In the genomic region with DNA sequence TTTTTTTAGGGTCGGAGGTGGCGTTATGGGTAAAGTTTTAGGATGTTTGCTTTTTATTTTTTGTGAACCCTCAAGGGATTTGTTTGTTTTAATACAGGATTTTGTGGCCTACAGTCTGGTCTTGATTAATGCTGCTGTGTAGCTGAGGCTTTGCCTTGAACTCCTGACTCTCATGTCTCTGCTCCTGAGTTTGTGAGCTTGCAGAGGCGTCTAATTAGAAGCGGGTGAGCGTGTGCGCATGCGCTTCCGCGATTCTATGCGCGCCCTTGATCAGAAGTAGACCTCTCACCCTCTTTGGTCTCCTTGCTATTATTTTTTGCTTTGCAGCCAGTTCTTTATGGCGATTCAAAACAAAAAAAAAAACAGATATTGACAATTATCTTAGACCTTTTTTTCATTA, we compare ENCODE assay signal across 8 mouse cellular contexts. TPM values are rescaled to one million over a fixed set of nuclear protein-coding genes. Genes with fewer than 3 reads are reported as not detected.
DNase-seq lines count a peak whose midpoint lies in the region; ATAC-seq lines count a peak whose summit lies in the region.

No protein-coding gene starts in this region.

- no peak for DNase-seq in lung, postnatal 4 days
- DNase-seq in embryonic facial prominence, embryonic 10.5 days (ENCODE audit: low spot score) = peak; percentile 38
- DNase-seq in hindlimb bud, embryonic 11.5 days (ENCODE audit: extremely low spot score, low read depth, low spot score) = peak; percentile 5
- no peak for DNase-seq in kidney, adult 18-20 months
- DNase-seq in frontal cortex, postnatal 14 days (ENCODE audit: low spot score in 2 of 2) = no peak

- no peaks in the 10 kb centered on the region for H3K27me3 ChIP-seq in lung, embryonic 15.5 days
- H3K27me3 ChIP-seq in embryonic facial prominence, embryonic 10.5 days (replicated peaks; ENCODE audit: low read depth, poor library complexity, severe bottlenecking) = no peaks in the 10 kb centered on the region
- H3K27me3 ChIP-seq in neural tube, embryonic 12.5 days (replicated peaks) = no peaks in the 10 kb centered on the region

- peak overlapping the region; percentile 72 for H3K4me2 ChIP-seq in lung, embryonic 15.5 days
- peak overlapping the region; percentile 59 for H3K4me2 ChIP-seq in neural tube, embryonic 12.5 days (replicated peaks)

- 76% methylated on average over 12 of the region's 12 CpGs for WGBS in lung, embryonic 15.5 days
- WGBS in embryonic facial prominence, embryonic 10.5 days = 70% methylated on average over 12 of the region's 12 CpGs
- 85% methylated on average over 12 of the region's 12 CpGs for WGBS in neural tube, embryonic 12.5 days

- H3K27ac ChIP-seq in lung, embryonic 15.5 days = peak overlapping the region; percentile 79
- H3K27ac ChIP-seq in embryonic facial prominence, embryonic 10.5 days (replicated peaks) = peak overlapping the region; percentile 95
- H3K27ac ChIP-seq in neural tube, embryonic 12.5 days = no peak overlapping the region

- peak overlapping the region; percentile 75 for H3K4me3 ChIP-seq in lung, embryonic 15.5 days
- peak overlapping the region; percentile 76 for H3K4me3 ChIP-seq in embryonic facial prominence, embryonic 10.5 days
- H3K4me3 ChIP-seq in neural tube, embryonic 12.5 days = peak overlapping the region; percentile 82; the same call in 1 of the 2 replicates

- H3K4me1 ChIP-seq in lung, embryonic 15.5 days = peaks cover 9% of the 10 kb centered on the region; the same call in 1 of the 2 replicates
- peaks cover 41% of the 10 kb centered on the region for H3K4me1 ChIP-seq in embryonic facial prominence, embryonic 10.5 days
- H3K4me1 ChIP-seq in neural tube, embryonic 12.5 days = peaks cover 17% of the 10 kb centered on the region

- no peak for ATAC-seq in lung, embryonic 15.5 days (ENCODE audit: borderline replicate concordance, extremely low read depth, low FRiP score, low TSS enrichment)
- no peak for ATAC-seq in neural tube, embryonic 12.5 days (ENCODE audit: low FRiP score, low read depth)
- no peak for ATAC-seq in cerebellum, adult (ENCODE audit: insufficient number of reproducible peaks, low FRiP score, low TSS enrichment)

- H3K36me3 ChIP-seq in lung, embryonic 15.5 days = no peaks in the 10 kb centered on the region
- H3K36me3 ChIP-seq in embryonic facial prominence, embryonic 10.5 days (replicated peaks) = peaks cover 8% of the 10 kb centered on the region; the same call in 1 of the 2 replicates
- H3K36me3 ChIP-seq in neural tube, embryonic 12.5 days = no peaks in the 10 kb centered on the region

- peak overlapping the region; percentile 76; the same call in 1 of the 2 replicates for H3K9ac ChIP-seq in lung, embryonic 15.5 days
- no peak overlapping the region for H3K9ac ChIP-seq in neural tube, embryonic 12.5 days

- H3K9me3 ChIP-seq in lung, embryonic 15.5 days = no peaks in the 10 kb centered on the region
- no peaks in the 10 kb centered on the region for H3K9me3 ChIP-seq in embryonic facial prominence, embryonic 10.5 days
- no peaks in the 10 kb centered on the region for H3K9me3 ChIP-seq in neural tube, embryonic 12.5 days

RNA-seq across cellular contexts. Expression of gene Pkig, which starts 1.2 kb away (rescaled TPM):
- polyA plus RNA-seq in lung, embryonic 15.5 days (2015; fragmentation: Nextera tagmentation; extraction: Ambion mirVana) = 134 TPM in 2 replicates
- polyA plus RNA-seq in embryonic facial prominence, embryonic 10.5 days (2016; fragmentation: Nextera tagmentation; extraction: Ambion mirVana) = 189 and 194 TPM in 2 replicates
- polyA plus RNA-seq in neural tube, embryonic 12.5 days (2016; fragmentation: Nextera tagmentation; extraction: Ambion mirVana) = 123 and 124 TPM in 2 replicates

RNA-seq across cellular contexts. Expression of gene Serinc3, which starts 14.5 kb away (rescaled TPM):
- 55.8 and 59.1 TPM in 2 replicates for polyA plus RNA-seq in lung, embryonic 15.5 days (2015; fragmentation: Nextera tagmentation; extraction: Ambion mirVana)
- polyA plus RNA-seq in embryonic facial prominence, embryonic 10.5 days (2016; fragmentation: Nextera tagmentation; extraction: Ambion mirVana) = 21.9 and 22.1 TPM in 2 replicates
- 34.5 and 41.2 TPM in 2 replicates for polyA plus RNA-seq in neural tube, embryonic 12.5 days (2016; fragmentation: Nextera tagmentation; extraction: Ambion mirVana)

RNA-seq across cellular contexts. Expression of gene Ttpal, which starts 57.3 kb away (rescaled TPM):
- 29.7 and 30.4 TPM in 2 replicates for polyA plus RNA-seq in lung, embryonic 15.5 days (2015; fragmentation: Nextera tagmentation; extraction: Ambion mirVana)
- 31.3 and 33.4 TPM in 2 replicates for polyA plus RNA-seq in embryonic facial prominence, embryonic 10.5 days (2016; fragmentation: Nextera tagmentation; extraction: Ambion mirVana)
- 45.7 and 52.5 TPM in 2 replicates for polyA plus RNA-seq in neural tube, embryonic 12.5 days (2016; fragmentation: Nextera tagmentation; extraction: Ambion mirVana)

Comparison
In these comparisons a context has a peak if more than half of its experiments do, and no peak if none do; other contexts are left out.
1. DNase-seq: peak in embryonic facial prominence, embryonic 10.5 days (single experiment) and hindlimb bud, embryonic 11.5 days (single experiment); none in lung, postnatal 4 days (0 of 2), kidney, adult 18-20 months (single experiment) and frontal cortex, postnatal 14 days (0 of 2).
2. Peak in every context shown above with its lines, with median percentiles within 50 percentile points of each other: H3K4me3 ChIP-seq.